ENCODE assay signal across 10 mouse cellular contexts in genomic region chr16:38432498-38433425, GRCm38 (mm10). TPM values are rescaled to one million over a fixed set of nuclear protein-coding genes. Genes with fewer than 3 reads are reported as not detected.
DNase-seq lines count a peak whose midpoint lies in the region; ATAC-seq and TF ChIP-seq lines count a peak whose summit lies in the region.
"Had no signal": no experiment of that assay in that cellular context is flagged by ENCODE, and none has a peak within 500 bp of the region (broad histone marks: within the 10 kb centered on the region; RNA-seq: fewer than 3 reads in every experiment).

Pla1a (minus strand) TSS chr16:38433145.

- H3K27me3 ChIP-seq in Patski = no peaks in the 10 kb centered on the region
- no peaks in the 10 kb centered on the region for H3K27me3 ChIP-seq in heart, embryonic 12.5 days (replicated peaks)
- H3K27me3 ChIP-seq in liver, embryonic 16.5 days (ENCODE audit: control insufficient read depth, insufficient read depth, low read depth, low read length) = no peaks in the 10 kb centered on the region

- peak within 1 kb of the TSS; percentile 35 for H3K4me2 ChIP-seq in heart, embryonic 12.5 days
- peak within 1 kb of the TSS; percentile 37 for H3K4me2 ChIP-seq in liver, embryonic 16.5 days (ENCODE audit: low read depth, low read length)

- H3K27ac ChIP-seq in heart, embryonic 12.5 days (ENCODE audit: poor library complexity, severe bottlenecking) = no peak within 1 kb of the TSS
- H3K27ac ChIP-seq in liver, embryonic 16.5 days (ENCODE audit: low read length) = peak within 1 kb of the TSS; percentile 56
- H3K27ac ChIP-seq in layer of hippocampus, adult 2 months = no peak within 1 kb of the TSS
- H3K27ac ChIP-seq: hindbrain, postnatal 0 days had no signal

- ATAC-seq in Patski = peak; percentile 93
- no peak for ATAC-seq in heart, embryonic 12.5 days (ENCODE audit: insufficient number of reproducible peaks, low FRiP score)
- peak; percentile 71 for ATAC-seq in liver, embryonic 16.5 days (ENCODE audit: low read depth)
- ATAC-seq: forebrain, embryonic 14.5 days; hindbrain, postnatal 0 days had no signal

- no peak within 1 kb of the TSS for H3K4me3 ChIP-seq in heart, embryonic 12.5 days
- peak within 1 kb of the TSS; percentile 37 for H3K4me3 ChIP-seq in liver, embryonic 16.5 days (ENCODE audit: low read depth, low read length)
- H3K4me3 ChIP-seq in layer of hippocampus, adult 2 months = no peak within 1 kb of the TSS

- POLR2A ChIA-PET in Patski (lab: Charles Lee) = interaction anchor here (1.3 kb wide), 1 partner anchor 19 kb away, joined by 7 read pairs; the partner anchor contains the start of gene Adprh

- CTCF ChIA-PET in Patski (lab: Charles Lee) = interaction anchor here (0.6 to 0.7 kb wide), 2 partner anchors 64 to 235 kb away, joined by 3 read pairs; no protein-coding TSS in a partner anchor

- peaks cover 15% of the 10 kb centered on the region for H3K4me1 ChIP-seq in heart, embryonic 12.5 days (replicated peaks)
- H3K4me1 ChIP-seq in liver, embryonic 16.5 days (ENCODE audit: control insufficient read depth, low read depth, low read length) = peaks cover 3% of the 10 kb centered on the region

- in situ Hi-C loops in Patski (cut with MboI; ENCODE audit: low pct_unique_long_range_greater_than_20kb) = no loop called here

- TF ChIP-seq CTCF in Patski (IDR thresholded peaks at IDR 0.05) = no peak
- no peak for TF ChIP-seq CTCF in layer of hippocampus, adult 2 months (conservative IDR thresholded peaks at IDR 0.05)

- H3K9ac ChIP-seq in heart, embryonic 12.5 days = no peak within 1 kb of the TSS; the same call in 1 of the 2 replicates
- H3K9ac ChIP-seq in liver, embryonic 16.5 days (ENCODE audit: low read depth, low read length) = peak within 1 kb of the TSS; percentile 10; the same call in 1 of the 2 replicates

- DNase-seq in heart, adult 11 months = peak; percentile 96
- DNase-seq in heart, postnatal 4 days = no peak
- peak; percentile 68 for DNase-seq in Patski (ENCODE audit: low read depth, low spot score)
- DNase-seq in urinary bladder, postnatal 10 days (ENCODE audit: low spot score) = no peak
- DNase-seq in thymus, postnatal 0 days (ENCODE audit: low spot score) = no peak
- DNase-seq in layer of hippocampus, adult 2 months (ENCODE audit: low spot score in 2 of 2) = no peak

- WGBS in heart, embryonic 12.5 days = 74% methylated on average over 11 of the region's 11 CpGs
- 48% methylated on average over 11 of the region's 11 CpGs for WGBS in liver, embryonic 16.5 days (ENCODE audit: insufficient replicate concordance)

- H3K9me3 ChIP-seq in heart, embryonic 12.5 days (replicated peaks) = no peaks in the 10 kb centered on the region
- H3K9me3 ChIP-seq in liver, embryonic 16.5 days (replicated peaks; ENCODE audit: control insufficient read depth, low read length) = no peaks in the 10 kb centered on the region

- H3K36me3 ChIP-seq in heart, embryonic 12.5 days = no peaks in the 10 kb centered on the region
- H3K36me3 ChIP-seq in liver, embryonic 16.5 days (ENCODE audit: control insufficient read depth, insufficient read depth) = no peaks in the 10 kb centered on the region

RNA-seq across cellular contexts. Expression of gene Pla1a, which starts in this region (rescaled TPM):
- 1 to 10 TPM; 5.8 to 5.9 TPM for total RNA-seq in heart, postnatal 4 days (2021)
- polyA plus RNA-seq in Patski (2021) = 61.5 TPM
- polyA plus RNA-seq in heart, embryonic 12.5 days (2016; fragmentation: Nextera tagmentation; extraction: Ambion mirVana) = 0.17 and 0.28 TPM in 2 replicates
- 34.8 and 40.4 TPM in 2 replicates for polyA plus RNA-seq in liver, embryonic 16.5 days (2015; fragmentation: Nextera tagmentation; extraction: Ambion mirVana)
- 2.2 and 2.8 TPM in 2 replicates for polyA plus RNA-seq in thymus, postnatal 0 days (2015; fragmentation: Nextera tagmentation; extraction: Ambion mirVana)
- total RNA-seq in layer of hippocampus, adult 2 months (2021) = under 1 TPM; 0.76 to 0.97 TPM

Comparison
In these comparisons a context has a peak if more than half of its experiments do, and no peak if none do; other contexts are left out.
1. DNase-seq: peak in heart, adult 11 months (single experiment) and Patski (single experiment); none in heart, postnatal 4 days (single experiment), urinary bladder, postnatal 10 days (single experiment), thymus, postnatal 0 days (single experiment) and layer of hippocampus, adult 2 months (0 of 2).